Comparison of ENCODE assay signal across 17 mouse cellular contexts in genomic region chr7:44962831-44963230, GRCm38 (mm10). TPM values are rescaled to one million over a fixed set of nuclear protein-coding genes. Genes with fewer than 3 reads are reported as not detected.
"Had no signal": no experiment of that assay in that cellular context is flagged by ENCODE, and none has a peak within 500 bp of the region (broad histone marks: within the 10 kb centered on the region; RNA-seq: fewer than 3 reads in every experiment).

No protein-coding gene starts in this region.

- ATAC-seq: lung, postnatal 0 days; midbrain, embryonic 15.5 days had no signal

- H3K27ac ChIP-seq: left cerebral cortex, adult 2 months; limb, embryonic 15.5 days; liver, embryonic 15.5 days; midbrain, embryonic 15.5 days; neural tube, embryonic 12.5 days; stomach, postnatal 0 days had no signal

- H3K9me3 ChIP-seq: limb, embryonic 15.5 days; liver, embryonic 15.5 days; midbrain, embryonic 15.5 days; neural tube, embryonic 12.5 days had no signal

- DNase-seq: kidney, adult 11 months; kidney, adult 9 months; kidney, postnatal 14 days; lung, adult 2 months; lung, postnatal 4 days; thymus, postnatal 4 days had no signal

- H3K4me1 ChIP-seq: limb, embryonic 15.5 days; midbrain, embryonic 15.5 days; neural tube, embryonic 12.5 days had no signal

- H3K4me3 ChIP-seq: left cerebral cortex, adult 2 months; limb, embryonic 15.5 days; liver, embryonic 15.5 days; midbrain, embryonic 15.5 days; neural tube, embryonic 12.5 days had no signal

- H3K27me3 ChIP-seq: limb, embryonic 15.5 days; midbrain, embryonic 15.5 days; neural tube, embryonic 12.5 days had no signal

- H3K36me3 ChIP-seq: liver, embryonic 15.5 days had no signal

- H3K9ac ChIP-seq: limb, embryonic 15.5 days; liver, embryonic 15.5 days; midbrain, embryonic 15.5 days; neural tube, embryonic 12.5 days had no signal

- H3K4me2 ChIP-seq: limb, embryonic 15.5 days; liver, embryonic 15.5 days; midbrain, embryonic 11.5 days; midbrain, embryonic 15.5 days; neural tube, embryonic 12.5 days had no signal

RNA-seq across cellular contexts. Expression of gene Cpt1c, which starts 11.8 kb away (rescaled TPM):
- total RNA-seq: monocyte, adult 5-6 weeks; neutrophil, adult 5-6 weeks had no signal

RNA-seq across cellular contexts. Expression of gene Tsks, which starts 19.8 kb away (rescaled TPM):
- total RNA-seq: monocyte, adult 5-6 weeks; neutrophil, adult 5-6 weeks had no signal
- polyA plus RNA-seq: large intestine, adult 2 months; liver, embryonic 15.5 days; lung, adult 2 months; neural tube, embryonic 12.5 days had no signal
